Mouse (Mus musculus): ENCODE data around the gene Rabgap1l.
"Not testable (repeated sequence)": the region's sequence is repeated elsewhere in the genome, so short reads cannot be mapped to it uniquely, and the experiment has no call there.

Rabgap1l gene

GRCm38 (mm10) chr1:160485731-160486130 lies 307.3 kb downstream of the Rabgap1l start:
- DNase-seq (ENCODE audit: low spot score), result no peak

- no peak for DNase-seq (ENCODE audit: low spot score)
Observed at GRCm38 (mm10) chr1:160485028-160485427, 308.0 kb downstream of the Rabgap1l start.

- DNase-seq (ENCODE audit: low spot score), result no peak
Observed at GRCm38 (mm10) chr1:160481643-160482042, 311.4 kb downstream of the Rabgap1l start.

- DNase-seq (ENCODE audit: low spot score), result no peak
Observed at GRCm38 (mm10) chr1:160467443-160467842, 325.6 kb downstream of the Rabgap1l start.

GRCm38 (mm10) chr1:160465186-160465585 lies 327.8 kb downstream of the Rabgap1l start:
- DNase-seq (ENCODE audit: low spot score), result no peak

GRCm38 (mm10) chr1:160464148-160464547 lies 328.9 kb downstream of the Rabgap1l start:
- no peak for DNase-seq (ENCODE audit: low spot score)

- no peak for DNase-seq (ENCODE audit: low spot score)
Observed at GRCm38 (mm10) chr1:160460346-160460745, 332.7 kb downstream of the Rabgap1l start.

- no peak for DNase-seq (ENCODE audit: low spot score)
Observed at GRCm38 (mm10) chr1:160451663-160452062, 341.3 kb downstream of the Rabgap1l start.

GRCm38 (mm10) chr1:160448681-160449080 lies 344.3 kb downstream of the Rabgap1l start:
- no peak for DNase-seq (ENCODE audit: low spot score)

GRCm38 (mm10) chr1:160446823-160447222 lies 346.2 kb downstream of the Rabgap1l start:
- no peak for DNase-seq (ENCODE audit: low spot score)

GRCm38 (mm10) chr1:160443506-160443905 lies 349.5 kb downstream of the Rabgap1l start:
- DNase-seq (ENCODE audit: low spot score), result no peak

- no peak for DNase-seq (ENCODE audit: low spot score)
Observed at GRCm38 (mm10) chr1:160441679-160442078, 351.3 kb downstream of the Rabgap1l start.

- no peak for DNase-seq (ENCODE audit: low spot score)
Observed at GRCm38 (mm10) chr1:160441161-160441560, 351.9 kb downstream of the Rabgap1l start.

- DNase-seq (ENCODE audit: low spot score), result no peak
Observed at GRCm38 (mm10) chr1:160438820-160439219, 354.2 kb downstream of the Rabgap1l start.

- no peak for DNase-seq (ENCODE audit: low spot score)
Observed at GRCm38 (mm10) chr1:160417196-160417854, 375.7 kb downstream of the Rabgap1l start.

GRCm38 (mm10) chr1:160410822-160411221 lies 382.2 kb downstream of the Rabgap1l start:
- DNase-seq (ENCODE audit: low spot score), result peak; percentile 44

GRCm38 (mm10) chr1:160409689-160410088 lies 383.3 kb downstream of the Rabgap1l start:
- DNase-seq (ENCODE audit: low spot score), result not testable (repeated sequence)

GRCm38 (mm10) chr1:160409123-160409522 lies 383.9 kb downstream of the Rabgap1l start:
- DNase-seq (ENCODE audit: low spot score), result no peak

GRCm38 (mm10) chr1:160408302-160408897 lies 384.6 kb downstream of the Rabgap1l start:
- DNase-seq (ENCODE audit: low spot score), result no peak

- peak; percentile 65 for DNase-seq (ENCODE audit: low spot score)
Observed at GRCm38 (mm10) chr1:160399428-160399827, 393.6 kb downstream of the Rabgap1l start.

GRCm38 (mm10) chr1:160397037-160397436 lies 396.0 kb downstream of the Rabgap1l start:
- DNase-seq (ENCODE audit: low spot score), result no peak

GRCm38 (mm10) chr1:160387446-160387845 lies 405.6 kb downstream of the Rabgap1l start:
- DNase-seq (ENCODE audit: low spot score), result no peak

GRCm38 (mm10) chr1:160378367-160378766 lies 414.6 kb downstream of the Rabgap1l start:
- no peak for DNase-seq (ENCODE audit: low spot score)
